Comparison of ENCODE assay signal across 12 mouse cellular contexts in genomic region chr12:49473371-49473770, GRCm38 (mm10).
A peak's percentile ranks its signal among the peaks of the same experiment; 100 is the strongest.
DNase-seq lines count a peak whose midpoint lies in the region; ATAC-seq lines count a peak whose summit lies in the region.
"Had no signal": no experiment of that assay in that cellular context is flagged by ENCODE, and none has a peak within 500 bp of the region (broad histone marks: within the 10 kb centered on the region; RNA-seq: fewer than 3 reads in every experiment).

No protein-coding gene starts in this region.

- intact Hi-C loops in gastrocnemius, postnatal 14 days (cut with DNase I; ENCODE audit: low total_unique reads) = no loop called here

- no peak overlapping the region for H3K4me3 ChIP-seq in embryonic facial prominence, embryonic 14.5 days (ENCODE audit: low read depth, low read length)
- H3K4me3 ChIP-seq in embryonic facial prominence, embryonic 10.5 days = no peak overlapping the region
- H3K4me3 ChIP-seq: forebrain, embryonic 13.5 days had no signal

- no peak overlapping the region for H3K9ac ChIP-seq in embryonic facial prominence, embryonic 14.5 days (ENCODE audit: low read depth, low read length)
- H3K9ac ChIP-seq: forebrain, embryonic 13.5 days had no signal

- peak; percentile 17 for DNase-seq in embryonic facial prominence, embryonic 14.5 days (ENCODE audit: low spot score)
- DNase-seq in embryonic facial prominence, embryonic 10.5 days (ENCODE audit: low spot score) = no peak
- DNase-seq in gastrocnemius, postnatal 14 days = peak; percentile 19
- DNase-seq in layer of hippocampus, adult 9-11 months = peak; percentile 87
- peak; percentile 78 for DNase-seq in skeletal muscle tissue, adult 2 months (ENCODE audit: low read depth, low spot score)
- no peak for DNase-seq in ovary, postnatal 36 days (ENCODE audit: low spot score)
- DNase-seq in natural killer cell, adult 2 months (ENCODE audit: low spot score in 2 of 2) = no peak
- DNase-seq: cerebellum, adult 18-20 months; midbrain, embryonic 14.5 days had no signal

- H3K9me3 ChIP-seq in embryonic facial prominence, embryonic 14.5 days (ENCODE audit: control insufficient read depth, low read length) = no peaks in the 10 kb centered on the region
- H3K9me3 ChIP-seq in embryonic facial prominence, embryonic 10.5 days = no peaks in the 10 kb centered on the region
- H3K9me3 ChIP-seq: forebrain, embryonic 13.5 days had no signal

- no peaks in the 10 kb centered on the region for H3K27me3 ChIP-seq in embryonic facial prominence, embryonic 14.5 days (replicated peaks; ENCODE audit: control insufficient read depth, insufficient read depth, low read length)
- H3K27me3 ChIP-seq in embryonic facial prominence, embryonic 10.5 days (replicated peaks; ENCODE audit: low read depth, poor library complexity, severe bottlenecking) = no peaks in the 10 kb centered on the region
- H3K27me3 ChIP-seq: forebrain, embryonic 13.5 days had no signal

- H3K27ac ChIP-seq in embryonic facial prominence, embryonic 14.5 days (replicated peaks; ENCODE audit: low read depth, low read length) = no peak overlapping the region
- no peak overlapping the region for H3K27ac ChIP-seq in embryonic facial prominence, embryonic 10.5 days (replicated peaks)
- H3K27ac ChIP-seq: forebrain, embryonic 13.5 days had no signal

- H3K4me2 ChIP-seq in embryonic facial prominence, embryonic 14.5 days (ENCODE audit: low read depth, low read length) = no peak overlapping the region
- H3K4me2 ChIP-seq: forebrain, embryonic 13.5 days had no signal

- no peaks in the 10 kb centered on the region for H3K36me3 ChIP-seq in embryonic facial prominence, embryonic 14.5 days (ENCODE audit: control insufficient read depth, insufficient read depth, low read length)
- H3K36me3 ChIP-seq in embryonic facial prominence, embryonic 10.5 days (replicated peaks) = no peaks in the 10 kb centered on the region

- no peaks in the 10 kb centered on the region for H3K4me1 ChIP-seq in embryonic facial prominence, embryonic 14.5 days (ENCODE audit: control insufficient read depth, insufficient read depth, low read length)
- no peaks in the 10 kb centered on the region for H3K4me1 ChIP-seq in embryonic facial prominence, embryonic 10.5 days
- H3K4me1 ChIP-seq: forebrain, embryonic 13.5 days had no signal

- no peak for ATAC-seq in embryonic facial prominence, embryonic 14.5 days (ENCODE audit: low read depth)
- ATAC-seq in erythroid progenitor cell, adult 5-6 weeks (replicated peaks; ENCODE audit: low FRiP score, poor library complexity, severe bottlenecking) = no peak
- ATAC-seq: forebrain, embryonic 13.5 days; intestine, embryonic 16.5 days had no signal

- 72% methylated on average over 3 of the region's 3 CpGs for WGBS in embryonic facial prominence, embryonic 14.5 days
- WGBS in embryonic facial prominence, embryonic 10.5 days = 80% methylated on average over 3 of the region's 3 CpGs

Comparison
In these comparisons a context has a peak if more than half of its experiments do, and no peak if none do; other contexts are left out.
1. DNase-seq: peak in embryonic facial prominence, embryonic 14.5 days (single experiment), gastrocnemius, postnatal 14 days (single experiment), layer of hippocampus, adult 9-11 months (single experiment) and skeletal muscle tissue, adult 2 months (single experiment); none in embryonic facial prominence, embryonic 10.5 days (single experiment), ovary, postnatal 36 days (single experiment) and natural killer cell, adult 2 months (0 of 2).